In genomic region chr1:158181296-158181695, GRCm38 (mm10) we compare ENCODE assay signal across 17 mouse cellular contexts.
DNase-seq lines count a peak whose midpoint lies in the region; TF ChIP-seq lines count a peak whose summit lies in the region.
"Had no signal": no experiment of that assay in that cellular context is flagged by ENCODE, and none has a peak within 500 bp of the region (broad histone marks: within the 10 kb centered on the region; RNA-seq: fewer than 3 reads in every experiment).

No protein-coding gene starts in this region.

- no peak overlapping the region for H3K4me3 ChIP-seq in cerebellum, adult 2 months (replicated peaks; ENCODE audit: insufficient read depth, low read depth, low read length)
- H3K4me3 ChIP-seq: embryonic facial prominence, embryonic 12.5 days; embryonic facial prominence, embryonic 15.5 days; forebrain, embryonic 12.5 days; forebrain, embryonic 15.5 days; hindbrain, embryonic 12.5 days; hindbrain, embryonic 15.5 days had no signal

- peaks cover 7% of the 10 kb centered on the region for H3K4me1 ChIP-seq in cerebellum, adult 2 months (ENCODE audit: control insufficient read depth, insufficient read depth, low read length)
- H3K4me1 ChIP-seq: embryonic facial prominence, embryonic 12.5 days; embryonic facial prominence, embryonic 15.5 days; forebrain, embryonic 12.5 days; forebrain, embryonic 15.5 days; hindbrain, embryonic 12.5 days; hindbrain, embryonic 15.5 days had no signal

- TF ChIP-seq CTCF in cerebellum, adult 2 months (IDR thresholded peaks at IDR 0.05; ENCODE audit: borderline replicate concordance, insufficient read depth, low read depth, low read length), result no peak

- no peak for TF ChIP-seq POLR2A in cerebellum, adult 2 months (IDR thresholded peaks at IDR 0.05; ENCODE audit: borderline replicate concordance, insufficient read depth, low read length)

- 36% methylated on average over 1 of the region's 1 CpGs for WGBS in cerebellum, adult 2 months

- no peak overlapping the region for H3K27ac ChIP-seq in cerebellum, adult 2 months (ENCODE audit: insufficient read depth, low read length)
- H3K27ac ChIP-seq: embryonic facial prominence, embryonic 12.5 days; embryonic facial prominence, embryonic 15.5 days; forebrain, embryonic 12.5 days; forebrain, embryonic 15.5 days; hindbrain, embryonic 12.5 days; hindbrain, embryonic 15.5 days had no signal

- peak; percentile 3 for DNase-seq in cerebellum, adult 11 months
- DNase-seq in cerebellum, adult 9-11 months, result no peak
- DNase-seq in cerebellum, adult 2 months, result peak; percentile 20 to 50
- DNase-seq in cerebellum, postnatal 10 days, result peak; percentile 43 to 52
- DNase-seq in cerebellum, postnatal 36 days, result peak; percentile 19 to 25
- no peak for DNase-seq in layer of hippocampus, postnatal 36 days
- no peak for DNase-seq in gastrocnemius, postnatal 36 days
- DNase-seq: adrenal gland, adult 8-10 months; adrenal gland, postnatal 25 days; gastrocnemius, postnatal 25 days; kidney, adult 2 months had no signal

- intact Hi-C loops in gastrocnemius, postnatal 36 days (cut with DNase I), result no loop called here

- no peaks in the 10 kb centered on the region for H3K27me3 ChIP-seq in cerebellum, adult 2 months (ENCODE audit: control insufficient read depth, insufficient read depth, low read length)
- H3K27me3 ChIP-seq: embryonic facial prominence, embryonic 12.5 days; embryonic facial prominence, embryonic 15.5 days; forebrain, embryonic 12.5 days; forebrain, embryonic 15.5 days; hindbrain, embryonic 12.5 days; hindbrain, embryonic 15.5 days had no signal

Comparison
In these comparisons a context has a peak if more than half of its experiments do, and no peak if none do; other contexts are left out.
1. DNase-seq: peak in cerebellum, adult 11 months (single experiment), cerebellum, adult 2 months (2 of 2), cerebellum, postnatal 10 days (2 of 2) and cerebellum, postnatal 36 days (2 of 2); none in cerebellum, adult 9-11 months (single experiment), layer of hippocampus, postnatal 36 days (0 of 2) and gastrocnemius, postnatal 36 days (0 of 2).